Mouse (Mus musculus) limb, embryonic 10.5 days (tissue): Measurements from ENCODE around the gene Cadm1. TPM values are rescaled to one million over a fixed set of nuclear protein-coding genes. Genes with fewer than 3 reads are reported as not detected.

Source experiments
- DNase-seq: peaks from one replicate; pipeline ENCODE4 v3.0.0-alpha.2; 2017; ENCODE audit warnings: low spot score
- H3K27ac ChIP-seq: fragments of 300-500 bp; sonication (generic); 2 replicates; pipeline ENCODE4 v1.5.1; 2016; ENCODE audit warnings: mild to moderate bottlenecking
- H3K27me3 ChIP-seq: fragments of 300-500 bp; sonication (generic); 2 replicates; pipeline ENCODE4 v1.6.1; 2016; ENCODE audit warnings: low read depth, mild to moderate bottlenecking; ENCODE audit not compliant: poor library complexity, severe bottlenecking
- H3K36me3 ChIP-seq: fragments of 300-500 bp; sonication (generic); 2 replicates; pipeline ENCODE4 v1.6.1; 2016; ENCODE audit warnings: mild to moderate bottlenecking, moderate library complexity
- H3K4me1 ChIP-seq: fragments of 300-500 bp; sonication (generic); 2 replicates; pipeline ENCODE4 v1.6.1; 2016
- H3K4me3 ChIP-seq: fragments of 300-500 bp; sonication (generic); 2 replicates; pipeline ENCODE4 v1.5.1; 2016; ENCODE audit warnings: mild to moderate bottlenecking, moderate library complexity
- H3K9me3 ChIP-seq: fragments of 300-500 bp; sonication (generic); replicated peaks from 2 replicates; pipeline ENCODE4 v1.6.1; 2016; ENCODE audit warnings: mild to moderate bottlenecking
- WGBS: fragments of 180-500 bp; shearing (Covaris S2); methylation state at CpG from one replicate; pipeline ENCODE4 v1.1.7; 2016; 5-methylcytosine and 5-hydroxymethylcytosine counted together
- polyA plus RNA-seq: library from polyadenylated mRNA; unstranded; fragments of >200 nt; fragmentation: Nextera tagmentation; extraction: Ambion mirVana; gene quantifications from 2 replicates; pipeline ENCODE4 v1.2.1, GENCODE M21; 2016

Cadm1 gene
- polyA plus RNA-seq, 1 experiment from 2014 or later: 49.1 TPM

GRCm38 (mm10) chr9:47530544-47530921 lies 560 bp downstream of the Cadm1 start:
- H3K27ac ChIP-seq: peak overlapping the region; percentile 93
- no peaks in the 10 kb centered on the region for H3K9me3 ChIP-seq
- H3K36me3 ChIP-seq: no peaks in the 10 kb centered on the region
- H3K27me3 ChIP-seq: peaks cover 32% of the 10 kb centered on the region; the same call in 1 of the 2 replicates
- H3K4me1 ChIP-seq: peaks cover 43% of the 10 kb centered on the region
- no peak for DNase-seq
- whole genome bisulfite sequencing: under 1% methylated on average over 24 of the region's 30 CpGs
- peak overlapping the region; percentile 80 for H3K4me3 ChIP-seq

- Histone ChIP-seq H3K27me3 (peaks cover 37% of the 10 kb centered on the region; the same call in 1 of the 2 replicates), H3K4me1 (peaks cover 43% of the 10 kb centered on the region), H3K4me3 (peak overlapping the region; percentile 80), H3K9me3 (no peaks in the 10 kb centered on the region), H3K36me3 (no peaks in the 10 kb centered on the region), H3K27ac (peak overlapping the region; percentile 93)
- under 1% methylated on average over 109 of the region's 110 CpGs for WGBS
- peak; percentile 80 for DNase-seq
Observed at GRCm38 (mm10) chr9:47530922-47531850, 1.2 kb downstream of the Cadm1 start.

GRCm38 (mm10) chr9:47532215-47532865 lies 2.4 kb downstream of the Cadm1 start:
- H3K4me3 ChIP-seq: peak overlapping the region; percentile 80
- H3K9me3 ChIP-seq: no peaks in the 10 kb centered on the region
- no peaks in the 10 kb centered on the region for H3K36me3 ChIP-seq
- peaks cover 43% of the 10 kb centered on the region for H3K4me1 ChIP-seq
- 5% methylated on average over 20 of the region's 20 CpGs for WGBS
- 0 out of 2 replicates have a peak overlapping the region, but pooled peaks have one; percentile 19 for H3K27ac ChIP-seq
- H3K27me3 ChIP-seq: peaks cover 36% of the 10 kb centered on the region; the same call in 1 of the 2 replicates
- DNase-seq: peak; percentile 48

GRCm38 (mm10) chr9:47533461-47533860 lies 3.5 kb downstream of the Cadm1 start:
- no peak for DNase-seq
- peaks cover 43% of the 10 kb centered on the region for H3K4me1 ChIP-seq
- 33% methylated on average over 8 of the region's 8 CpGs for WGBS
- no peak overlapping the region for H3K27ac ChIP-seq
- no peaks in the 10 kb centered on the region for H3K9me3 ChIP-seq
- H3K27me3 ChIP-seq: peaks cover 29% of the 10 kb centered on the region; the same call in 1 of the 2 replicates
- no peaks in the 10 kb centered on the region for H3K36me3 ChIP-seq
- 0 out of 2 replicates have a peak overlapping the region, but pooled peaks have one; percentile 80 for H3K4me3 ChIP-seq

GRCm38 (mm10) chr9:47534573-47535475 lies 4.9 kb downstream of the Cadm1 start:
- Histone ChIP-seq H3K27ac (no peak overlapping the region), H3K4me1 (peaks cover 41% of the 10 kb centered on the region), H3K36me3 (0 out of 2 replicates have a peak, but pooled peaks cover under 1% of the 10 kb centered on the region), H3K27me3 (peaks cover 29% of the 10 kb centered on the region; the same call in 1 of the 2 replicates), H3K9me3 (no peaks in the 10 kb centered on the region), H3K4me3 (no peak overlapping the region)
- 83% methylated on average over 11 of the region's 11 CpGs for WGBS
- DNase-seq: no peak

GRCm38 (mm10) chr9:47545245-47545644 lies 15.3 kb downstream of the Cadm1 start:
- Histone ChIP-seq H3K4me1 (peaks cover 28% of the 10 kb centered on the region), H3K9me3 (no peaks in the 10 kb centered on the region), H3K27ac (no peak overlapping the region), H3K27me3 (peaks cover 22% of the 10 kb centered on the region; the same call in 1 of the 2 replicates), H3K36me3 (peaks cover 12% of the 10 kb centered on the region; the same call in 1 of the 2 replicates), H3K4me3 (peak overlapping the region; percentile 33; the same call in 1 of the 2 replicates)
- DNase-seq: no peak
- WGBS: 31% methylated on average over 7 of the region's 7 CpGs

- H3K4me3 ChIP-seq: peak overlapping the region; percentile 33
- DNase-seq: no peak
- H3K27me3 ChIP-seq: peaks cover 22% of the 10 kb centered on the region; the same call in 1 of the 2 replicates
- H3K36me3 ChIP-seq: peaks cover 12% of the 10 kb centered on the region; the same call in 1 of the 2 replicates
- WGBS: 24% methylated on average over 12 of the region's 12 CpGs
- H3K9me3 ChIP-seq: no peaks in the 10 kb centered on the region
- 0 out of 2 replicates have a peak overlapping the region, but pooled peaks have one; percentile 43 for H3K27ac ChIP-seq
- H3K4me1 ChIP-seq: peaks cover 28% of the 10 kb centered on the region
Observed at GRCm38 (mm10) chr9:47545667-47546066, 15.7 kb downstream of the Cadm1 start.

- H3K27me3 ChIP-seq: peaks cover 18% of the 10 kb centered on the region; the same call in 1 of the 2 replicates
- no peak overlapping the region for H3K4me3 ChIP-seq
- H3K36me3 ChIP-seq: peaks cover 12% of the 10 kb centered on the region; the same call in 1 of the 2 replicates
- H3K27ac ChIP-seq: no peak overlapping the region
- no peak for DNase-seq
- peaks cover 28% of the 10 kb centered on the region for H3K4me1 ChIP-seq
- WGBS: 93% methylated on average over 12 of the region's 12 CpGs
- no peaks in the 10 kb centered on the region for H3K9me3 ChIP-seq
Observed at GRCm38 (mm10) chr9:47548402-47548801, 18.4 kb downstream of the Cadm1 start.

GRCm38 (mm10) chr9:47548916-47549315 lies 18.9 kb downstream of the Cadm1 start:
- Histone ChIP-seq H3K9me3 (no peaks in the 10 kb centered on the region), H3K4me3 (no peak overlapping the region), H3K4me1 (peaks cover 25% of the 10 kb centered on the region), H3K27ac (no peak overlapping the region), H3K27me3 (peaks cover 13% of the 10 kb centered on the region; the same call in 1 of the 2 replicates), H3K36me3 (peaks cover 12% of the 10 kb centered on the region; the same call in 1 of the 2 replicates)
- WGBS: 97% methylated on average over 5 of the region's 5 CpGs
- no peak for DNase-seq

GRCm38 (mm10) chr9:47552960-47553575 lies 23.1 kb downstream of the Cadm1 start:
- Histone ChIP-seq H3K27ac (no peak overlapping the region), H3K9me3 (no peaks in the 10 kb centered on the region), H3K4me3 (no peak overlapping the region), H3K27me3 (no peaks in the 10 kb centered on the region), H3K4me1 (peaks cover 11% of the 10 kb centered on the region), H3K36me3 (peaks cover 12% of the 10 kb centered on the region; the same call in 1 of the 2 replicates)
- no peak for DNase-seq
- WGBS: 91% methylated on average over 10 of the region's 10 CpGs

- Histone ChIP-seq H3K27me3 (no peaks in the 10 kb centered on the region), H3K36me3 (no peaks in the 10 kb centered on the region), H3K27ac (no peak overlapping the region), H3K9me3 (no peaks in the 10 kb centered on the region), H3K4me1 (peaks cover 11% of the 10 kb centered on the region), H3K4me3 (no peak overlapping the region)
- DNase-seq: no peak
- 96% methylated on average over 3 of the region's 3 CpGs for WGBS
Observed at GRCm38 (mm10) chr9:47560726-47561125, 30.8 kb downstream of the Cadm1 start.
